Mouse (Mus musculus): Measurements from ENCODE around the gene Med12l.

- TF ChIP-seq EP300 (IDR thresholded peaks at IDR 0.05; ENCODE audit: low read depth), result no peak
- TF ChIP-seq CTCF (IDR thresholded peaks at IDR 0.05; ENCODE audit: low read depth), result no peak
These were observed 205.1 kb downstream of the Med12l start, which contains the start of gene P2ry13 for GRCm38 (mm10) chr3:59210727-59211126.
